Mouse (Mus musculus) thymus, postnatal 36 days (tissue): Measurements from ENCODE around the gene Tln2.

Source experiments
- DNase-seq, 2 experiments: peaks; one replicate each; pipeline ENCODE4 v3.0.0; 2022; ENCODE audit warnings: mixed read lengths in 2 of 2

Gene Tln2

DNA sequence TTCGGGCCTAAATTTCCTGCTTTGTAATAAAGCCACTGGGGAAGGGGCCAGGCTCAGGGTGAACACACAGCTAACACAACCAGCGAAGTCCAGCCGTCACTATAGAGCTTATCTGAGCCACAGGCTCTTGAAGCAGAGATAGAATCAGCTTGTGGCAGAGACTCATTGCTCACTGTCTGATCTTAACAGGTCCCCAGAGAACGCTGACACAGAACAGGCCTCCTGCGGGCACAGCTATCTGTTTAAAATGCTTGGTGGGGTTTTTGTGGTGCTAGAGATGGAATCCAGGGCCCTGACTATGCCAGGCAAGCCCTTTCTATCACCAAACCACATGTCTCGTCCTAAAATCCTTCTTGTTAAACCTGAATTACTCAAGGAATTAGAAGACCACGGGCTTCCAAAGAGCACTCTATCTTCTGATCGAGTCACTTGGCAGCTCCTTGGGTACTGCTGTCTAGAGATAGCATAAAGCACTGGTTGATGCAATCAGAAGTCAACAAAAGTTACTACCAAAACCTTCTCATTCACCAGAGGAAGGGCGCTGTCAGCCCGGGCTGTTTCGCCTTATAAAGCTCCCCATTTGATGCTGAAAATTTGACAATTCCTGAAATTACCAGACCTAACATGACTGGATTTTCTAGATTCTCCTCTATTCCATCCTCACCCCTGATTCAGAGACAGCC, 95.9 kb downstream of the Tln2 start:
- no peak for DNase-seq

DNA sequence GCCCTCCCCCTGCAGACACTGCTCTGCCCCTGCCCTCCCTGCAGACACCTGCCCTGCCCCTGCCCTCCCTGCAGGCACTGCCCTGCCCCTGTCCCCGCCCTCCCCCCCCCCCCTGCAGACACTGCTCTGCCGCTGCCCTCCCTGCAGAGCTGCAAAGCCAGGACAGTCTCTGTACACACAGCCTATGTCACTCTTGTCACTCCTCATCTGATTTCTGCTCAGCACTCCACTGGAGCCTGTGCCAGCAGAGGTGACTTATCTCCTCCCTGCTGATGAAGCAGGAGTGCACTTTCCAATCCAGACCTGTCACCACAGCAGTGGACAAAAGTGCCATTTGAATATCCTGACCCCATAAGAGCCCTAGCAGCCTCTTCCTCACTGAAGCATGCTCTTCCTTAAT, 118.0 kb downstream of the Tln2 start:
- no peak for DNase-seq

DNA sequence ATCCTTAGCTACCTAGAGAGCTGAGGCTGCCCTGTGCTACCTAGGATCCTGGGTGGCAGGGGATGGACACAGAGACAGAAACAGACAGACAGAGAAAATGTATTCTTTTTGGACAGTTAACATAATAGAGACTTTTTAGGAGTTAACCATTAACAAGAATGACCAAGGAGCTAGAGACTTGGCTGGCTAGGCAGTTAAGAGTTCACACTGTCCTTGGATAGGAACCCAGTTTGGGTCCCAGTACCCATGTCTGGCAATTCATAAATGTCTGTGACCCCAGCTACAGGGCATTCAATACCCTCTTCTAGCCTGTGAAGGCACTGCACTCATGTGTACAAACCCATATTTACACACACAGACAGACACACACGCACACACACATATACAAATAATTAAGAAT, 122.0 kb downstream of the Tln2 start:
- no peak for DNase-seq

GRCm38 (mm10) chr9:67435333-67436154, 124.0 kb downstream of the Tln2 start:
- DNase-seq: no peak

- no peak for DNase-seq
Measured at GRCm38 (mm10) chr9:67429199-67429892, 130.2 kb downstream of the Tln2 start.

GRCm38 (mm10) chr9:67428306-67429047, 131.0 kb downstream of the Tln2 start:
- DNase-seq: no peak

DNA sequence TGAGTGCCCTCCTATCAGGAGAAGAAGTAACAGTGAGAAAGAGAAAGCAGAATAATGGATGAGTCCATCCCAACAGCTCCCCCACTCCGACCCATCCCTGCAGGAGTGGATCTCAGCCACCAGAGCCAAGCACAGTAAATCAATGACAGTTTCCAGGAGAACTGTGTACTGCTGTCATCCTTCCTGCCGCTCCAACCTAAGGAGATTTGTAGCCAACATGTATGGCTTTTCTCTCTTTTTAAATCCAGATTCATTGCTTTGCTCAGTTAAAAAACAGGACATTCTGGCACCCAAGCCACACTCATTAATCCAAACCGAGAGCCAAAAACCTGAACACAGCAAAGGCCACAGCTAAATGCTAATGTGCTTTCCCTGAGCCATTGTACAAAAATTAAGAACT, 133.2 kb downstream of the Tln2 start:
- DNase-seq: no peak

GRCm38 (mm10) chr9:67424110-67424509, 135.4 kb downstream of the Tln2 start:
- DNase-seq: no peak

DNA sequence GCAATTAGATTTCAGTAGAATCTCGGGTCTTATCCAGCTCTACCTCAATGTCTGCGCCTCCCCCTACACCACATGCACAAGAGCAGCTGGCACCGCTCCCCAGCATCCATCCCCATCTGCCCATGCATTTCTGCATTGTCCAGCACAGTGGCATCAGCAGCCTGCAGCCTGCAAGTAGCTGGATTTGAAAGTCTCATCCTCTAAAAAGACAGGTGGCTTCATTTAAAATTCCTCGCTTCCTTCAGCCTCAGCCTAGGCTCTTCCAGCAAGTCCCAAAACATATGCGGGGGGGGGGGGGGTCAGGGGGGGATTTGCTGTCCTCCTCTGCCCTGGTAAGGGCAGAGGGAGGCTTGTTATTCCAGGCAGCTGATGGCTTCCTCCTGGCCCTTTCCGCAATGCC, 141.4 kb downstream of the Tln2 start:
- DNase-seq: no peak

DNA sequence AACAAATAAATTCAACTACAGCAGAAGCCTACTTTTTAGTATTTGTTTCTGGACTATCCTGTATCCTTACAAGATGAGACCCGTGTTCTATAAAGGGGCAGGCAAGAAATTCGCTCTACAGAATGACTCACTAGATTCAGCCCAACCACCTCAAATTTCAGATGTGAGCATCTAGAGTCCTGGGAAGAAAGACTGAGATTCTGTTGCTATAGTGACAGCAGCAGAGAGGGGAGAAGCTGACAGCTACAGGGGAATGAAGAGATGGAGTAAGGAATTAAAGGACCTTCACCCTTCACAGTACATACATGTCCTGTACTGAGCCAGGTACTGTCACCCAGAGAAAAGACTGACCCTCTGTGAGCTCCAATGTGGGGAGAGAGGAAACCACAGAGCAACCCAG, 148.8 kb downstream of the Tln2 start:
- DNase-seq: no peak

- DNase-seq: no peak
Measured at GRCm38 (mm10) chr9:67404736-67405135, 154.8 kb downstream of the Tln2 start.

GRCm38 (mm10) chr9:67399563-67399962, 159.9 kb downstream of the Tln2 start:
- no peak for DNase-seq

DNA sequence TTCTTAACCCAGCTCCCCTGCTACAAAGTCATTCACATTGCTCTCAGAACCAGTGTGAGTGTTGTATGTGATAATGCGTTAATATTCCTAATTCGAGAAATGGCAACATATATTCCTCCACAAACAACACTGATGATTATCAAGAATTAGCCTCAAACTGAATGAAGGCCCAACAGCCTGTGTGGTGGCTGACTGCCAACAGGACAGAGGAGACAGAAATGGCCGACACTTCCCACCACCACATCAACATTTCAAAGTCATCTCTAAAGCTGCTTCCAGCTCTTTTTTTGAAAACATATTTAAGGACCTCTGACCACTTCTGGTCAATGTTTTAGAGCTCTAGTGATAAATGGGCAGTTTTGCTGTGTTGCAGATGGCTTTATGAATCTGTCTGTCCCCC, 161.7 kb downstream of the Tln2 start:
- DNase-seq: no peak

DNA sequence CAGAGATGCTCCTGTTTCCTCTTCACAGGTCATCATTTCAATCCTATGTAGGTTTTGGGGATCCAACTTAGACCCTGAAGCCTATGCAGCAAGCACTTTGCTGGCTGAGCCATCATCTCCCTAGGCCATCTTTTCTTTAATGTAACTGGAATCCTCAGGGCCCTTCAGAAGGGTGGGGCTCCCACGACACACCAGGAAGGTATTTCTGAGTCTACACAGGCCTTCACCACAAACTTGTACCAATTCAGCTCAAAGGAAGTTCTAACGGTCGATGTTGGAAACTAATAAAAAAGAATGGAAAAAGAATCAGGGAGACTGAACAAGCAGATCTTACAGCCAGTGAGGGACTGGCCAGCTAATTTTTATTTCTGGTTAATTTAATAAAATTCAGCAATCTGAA, 163.1 kb downstream of the Tln2 start:
- no peak for DNase-seq

- no peak for DNase-seq
Measured at GRCm38 (mm10) chr9:67384028-67384590, 175.4 kb downstream of the Tln2 start.

- DNase-seq: no peak
Measured at GRCm38 (mm10) chr9:67380095-67380494, 179.4 kb downstream of the Tln2 start.

- DNase-seq: no peak
Measured at GRCm38 (mm10) chr9:67378772-67379171, 180.7 kb downstream of the Tln2 start.

DNA sequence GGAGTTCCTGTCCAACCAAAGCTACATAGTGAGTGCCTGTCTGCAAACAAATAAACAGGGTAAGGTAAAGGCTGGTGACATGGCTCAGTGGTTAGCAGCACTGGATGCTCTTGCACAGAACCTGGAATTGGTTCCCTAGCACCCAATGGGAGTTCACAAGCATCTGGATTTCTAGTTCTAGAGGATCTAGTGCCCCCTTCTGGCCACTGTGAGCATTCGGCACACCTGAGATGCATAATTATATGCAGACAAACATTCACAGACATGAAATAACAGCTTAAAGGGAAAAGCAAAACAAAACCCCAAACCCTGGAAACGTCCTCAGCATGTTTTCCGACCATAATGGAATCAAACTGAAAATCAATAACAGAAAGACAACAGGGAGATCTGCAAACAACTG, 191.4 kb downstream of the Tln2 start:
- DNase-seq: no peak

GRCm38 (mm10) chr9:67362511-67362910, 197.0 kb downstream of the Tln2 start:
- DNase-seq: no peak

GRCm38 (mm10) chr9:67362053-67362452, 197.4 kb downstream of the Tln2 start:
- no peak for DNase-seq

GRCm38 (mm10) chr9:67361511-67361910, 198.0 kb downstream of the Tln2 start:
- no peak for DNase-seq

DNA sequence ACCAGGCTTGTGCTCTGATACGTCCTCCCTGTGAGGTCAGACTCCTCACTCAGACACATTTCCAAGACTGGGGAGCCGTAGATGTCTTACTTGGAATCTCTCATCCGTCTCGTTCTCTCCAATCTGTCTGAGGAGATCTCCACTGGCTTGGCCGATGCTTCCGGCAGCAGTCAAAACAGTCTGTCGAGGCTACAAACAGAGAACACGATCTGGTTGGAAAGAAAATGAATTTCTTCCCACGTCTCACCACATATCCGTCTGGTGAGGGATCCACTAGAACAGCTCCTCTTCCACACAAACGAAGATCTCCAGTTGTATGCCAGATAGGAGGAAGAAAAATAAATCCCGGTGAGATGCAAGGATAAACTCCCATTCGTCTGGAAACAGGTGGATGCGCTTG, 205.1 kb downstream of the Tln2 start:
- no peak for DNase-seq

DNA sequence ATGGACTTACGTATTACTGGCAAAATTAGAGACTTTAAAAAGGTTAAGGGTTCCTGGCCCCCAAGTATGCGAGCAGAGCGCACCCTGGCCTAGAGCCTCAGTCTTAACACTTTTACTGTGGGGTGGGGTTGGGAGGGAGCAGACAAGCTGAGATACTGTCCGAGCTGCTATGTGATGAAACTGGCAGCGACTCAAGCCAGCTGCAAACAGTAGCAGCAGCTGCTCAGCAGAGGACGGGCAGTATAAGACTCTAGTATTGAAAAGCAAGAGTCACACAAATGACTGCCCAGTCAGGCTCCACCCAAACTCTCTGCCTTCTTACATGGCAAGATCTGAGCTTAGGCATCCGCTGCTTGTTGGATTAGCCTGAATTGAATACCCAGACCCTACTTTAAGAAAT, 206.1 kb downstream of the Tln2 start:
- no peak for DNase-seq
